ENCODE assay signal across 9 mouse cellular contexts in the genomic region with DNA sequence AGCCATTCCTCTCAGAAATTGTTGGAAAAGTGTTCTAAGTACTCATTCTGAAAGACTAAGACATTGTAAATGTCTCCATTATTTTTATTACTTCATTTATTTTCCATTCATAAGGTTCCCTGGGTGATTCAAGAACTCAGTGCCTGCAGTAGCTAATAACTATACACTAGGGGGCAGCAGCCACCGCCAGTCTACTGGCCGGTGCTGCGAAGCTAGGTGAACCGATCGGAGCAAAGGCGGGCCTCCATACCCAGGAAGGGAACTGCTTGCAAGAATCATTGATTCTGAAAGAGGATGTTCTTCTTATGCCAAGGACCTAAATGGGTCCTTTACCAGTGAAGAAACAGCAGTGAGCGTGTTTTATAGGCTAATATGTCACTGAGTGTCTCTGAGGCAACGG. TPM values are rescaled to one million over a fixed set of nuclear protein-coding genes. Genes with fewer than 3 reads are reported as not detected.
DNase-seq lines count a peak whose midpoint lies in the region; ATAC-seq and TF ChIP-seq lines count a peak whose summit lies in the region.
"Had no signal": no experiment of that assay in that cellular context is flagged by ENCODE, and none has a peak within 500 bp of the region (broad histone marks: within the 10 kb centered on the region; RNA-seq: fewer than 3 reads in every experiment).

No protein-coding gene starts in this region.

- no peaks in the 10 kb centered on the region for H3K9me3 ChIP-seq in ES-E14 (ENCODE audit: control insufficient read depth, insufficient read depth, low read depth, low read length)
- H3K9me3 ChIP-seq in forebrain, embryonic 13.5 days (replicated peaks) = no peaks in the 10 kb centered on the region

- intact Hi-C loops in heart, postnatal 14 days (cut with DNase I) = loop anchor here (2.0 to 5.0 kb wide), 3 partner anchors 25 to 572 kb away; no protein-coding TSS in a partner anchor

- no peak overlapping the region for H3K27ac ChIP-seq in ES-E14 (ENCODE audit: insufficient read depth, low read depth, low read length, poor library complexity, severe bottlenecking)
- no peak overlapping the region for H3K27ac ChIP-seq in forebrain, embryonic 13.5 days
- H3K27ac ChIP-seq: limb, embryonic 12.5 days had no signal

- H3K4me3 ChIP-seq in ES-E14 (ENCODE audit: insufficient read depth in 1 of 2, low read depth in 1 of 2, low read length in 2 of 2, poor library complexity in 1 of 2, severe bottlenecking in 1 of 2) = no peak overlapping the region
- H3K4me3 ChIP-seq in forebrain, embryonic 13.5 days = no peak overlapping the region
- H3K4me3 ChIP-seq: limb, embryonic 12.5 days had no signal

- no peak overlapping the region for H3K4me2 ChIP-seq in forebrain, embryonic 13.5 days
- H3K4me2 ChIP-seq: limb, embryonic 12.5 days had no signal

- in situ Hi-C loops in ES-E14 (cut with MboI; ENCODE audit: low sequenced_read_pairs in 2 of 2, unreplicated experiment in 2 of 2) = loop anchor here in 1 of 2 experiments (25.0 kb wide), 1 partner anchor 457 kb away; no protein-coding TSS in a partner anchor

- WGBS in forebrain, embryonic 13.5 days = 14% methylated on average over 8 of the region's 8 CpGs

- no peaks in the 10 kb centered on the region for H3K27me3 ChIP-seq in forebrain, embryonic 13.5 days
- H3K27me3 ChIP-seq: limb, embryonic 12.5 days had no signal

- no peak for DNase-seq in ES-E14 (ENCODE audit: low read depth, low spot score)
- peak; percentile 37 for DNase-seq in c-Kit-positive CD71-negative TER-119-negative erythroid progenitor cells, embryonic 14.5 days (ENCODE audit: low read depth)
- peak; percentile 74 to 79 for DNase-seq in heart, postnatal 14 days
- peak; percentile 52 to 73 for DNase-seq in layer of hippocampus, adult 18-20 months (ENCODE audit: low spot score in 2 of 2)
- DNase-seq in lung, postnatal 10 days = peak; percentile 80
- DNase-seq in retina, postnatal 1 day = peak; percentile 77
- DNase-seq in urinary bladder, adult 2 months (ENCODE audit: low spot score) = peak; percentile 41

- no peak overlapping the region for H3K9ac ChIP-seq in ES-E14 (ENCODE audit: insufficient read depth, low read depth, low read length, poor library complexity, severe bottlenecking)
- H3K9ac ChIP-seq in forebrain, embryonic 13.5 days = no peak overlapping the region
- H3K9ac ChIP-seq: limb, embryonic 12.5 days had no signal

- H3K36me3 ChIP-seq in ES-E14 (ENCODE audit: control insufficient read depth, insufficient read depth, low read length, poor library complexity, severe bottlenecking) = no peaks in the 10 kb centered on the region
- H3K36me3 ChIP-seq in forebrain, embryonic 13.5 days (ENCODE audit: poor library complexity, severe bottlenecking) = no peaks in the 10 kb centered on the region

- peak; percentile 68 for ATAC-seq in forebrain, embryonic 13.5 days

- H3K4me1 ChIP-seq in ES-E14 (ENCODE audit: control insufficient read depth in 2 of 2, insufficient read depth in 2 of 2, low read length in 2 of 2, poor library complexity in 1 of 2) = no peaks in the 10 kb centered on the region
- no peaks in the 10 kb centered on the region for H3K4me1 ChIP-seq in forebrain, embryonic 13.5 days
- H3K4me1 ChIP-seq: limb, embryonic 12.5 days had no signal

TF ChIP-seq in ES-E14, 5 proteins besides CTCF, POLR2A, EP300 and RAD21:
- TF ChIP-seq ZC3H11A (IDR thresholded peaks at IDR 0.05; ENCODE audit: borderline replicate concordance, low read depth, low read length) = peak; percentile 84
- no peak for TF ChIP-seq ZNF384 (IDR thresholded peaks at IDR 0.05; ENCODE audit: low read depth, low read length)
TF ChIP-seq in ES-E14: peak in this region for 1.

RNA-seq across cellular contexts. Expression of gene Bhlhe41, which starts 35.2 kb away (rescaled TPM):
- total RNA-seq in ES-E14 (2012; rRNA removed) = 0.16 and 0.54 TPM in 2 replicates
- polyA plus RNA-seq in forebrain, embryonic 13.5 days (2015; fragmentation: Nextera tagmentation; extraction: Ambion mirVana) = 1.3 and 1.9 TPM in 2 replicates
- 10 to 100 TPM; 12.1 to 15.9 TPM for total RNA-seq in heart, postnatal 14 days (2021)
- 10 to 100 TPM; 48.2 to 52.7 TPM for total RNA-seq in layer of hippocampus, adult 18-20 months (2021)
- 13.3 and 23.9 TPM in 2 replicates for polyA plus RNA-seq in urinary bladder, adult 2 months (2012; rRNA removed)
